Mouse (Mus musculus) kidney, embryonic 15.5 days (tissue): ENCODE measurements around the gene Babam2. TPM values are rescaled to one million over a fixed set of nuclear protein-coding genes. Genes with fewer than 3 reads are reported as not detected.
A peak's percentile ranks its signal among the peaks of the same experiment; 100 is the strongest.
"Not testable (repeated sequence)": the region's sequence is repeated elsewhere in the genome, so short reads cannot be mapped to it uniquely, and the experiment has no call there.

Experiments used
- ATAC-seq: fragments of 200-750 bp; cut with Nextera tagmentation; replicated peaks from 2 replicates; pipeline ENCODE4 v1.8.0; 2017; ENCODE audit warnings: moderate TSS enrichment; ENCODE audit not compliant: low FRiP score
- H3K27ac ChIP-seq: fragments of 300-500 bp; sonication (generic); 2 replicates; pipeline ENCODE4 v1.5.1; 2015; ENCODE audit warnings: mild to moderate bottlenecking, inconsistent platforms
- H3K27me3 ChIP-seq: fragments of 300-500 bp; sonication (generic); 2 replicates; pipeline ENCODE4 v1.6.1; 2015; ENCODE audit warnings: inconsistent platforms
- H3K36me3 ChIP-seq: fragments of 300-500 bp; sonication (generic); 2 replicates; pipeline ENCODE4 v1.6.1; 2015; ENCODE audit warnings: inconsistent platforms
- H3K4me1 ChIP-seq: fragments of 300-500 bp; sonication (generic); 2 replicates; pipeline ENCODE4 v1.6.1; 2015; ENCODE audit warnings: inconsistent platforms
- H3K4me2 ChIP-seq: fragments of 300-500 bp; sonication (generic); 2 replicates; pipeline ENCODE4 v1.6.1; 2015; ENCODE audit warnings: moderate library complexity, mild to moderate bottlenecking, inconsistent platforms
- H3K4me3 ChIP-seq: fragments of 300-500 bp; sonication (generic); replicated peaks from 2 replicates; pipeline ENCODE4 v1.5.1; 2015; ENCODE audit warnings: mild to moderate bottlenecking, inconsistent platforms
- H3K9ac ChIP-seq: fragments of 300-500 bp; sonication (generic); 2 replicates; pipeline ENCODE4 v1.6.1; 2015; ENCODE audit warnings: mild to moderate bottlenecking, inconsistent platforms
- H3K9me3 ChIP-seq: fragments of 300-500 bp; sonication (generic); replicated peaks from 2 replicates; pipeline ENCODE4 v1.6.1; 2016; ENCODE audit warnings: inconsistent platforms
- WGBS: fragments of 180-500 bp; shearing (Covaris S2); methylation state at CpG from one replicate; pipeline ENCODE4 v1.1.7; 2015; ENCODE audit warnings: mixed read lengths; 5-methylcytosine and 5-hydroxymethylcytosine counted together
- polyA plus RNA-seq: library from polyadenylated mRNA; unstranded; fragments of >200 nt; fragmentation: Nextera tagmentation; extraction: Ambion mirVana; gene quantifications from 2 replicates; pipeline ENCODE4 v1.2.1, GENCODE M21; 2015

The Babam2 gene
- polyA plus RNA-seq, 1 experiment from 2014 or later: 83.2 TPM

GRCm38 (mm10) chr5:31848995-31849394 lies 151.5 kb downstream of the Babam2 start:
- H3K4me1 ChIP-seq: no peaks in the 10 kb centered on the region
- no peak for ATAC-seq
- H3K27me3 ChIP-seq: no peaks in the 10 kb centered on the region
- H3K4me3 ChIP-seq: no peak overlapping the region
- no peak overlapping the region for H3K9ac ChIP-seq
- H3K4me2 ChIP-seq: no peak overlapping the region
- H3K36me3 ChIP-seq: no peaks in the 10 kb centered on the region
- H3K9me3 ChIP-seq: no peaks in the 10 kb centered on the region
- H3K27ac ChIP-seq: no peak overlapping the region

DNA sequence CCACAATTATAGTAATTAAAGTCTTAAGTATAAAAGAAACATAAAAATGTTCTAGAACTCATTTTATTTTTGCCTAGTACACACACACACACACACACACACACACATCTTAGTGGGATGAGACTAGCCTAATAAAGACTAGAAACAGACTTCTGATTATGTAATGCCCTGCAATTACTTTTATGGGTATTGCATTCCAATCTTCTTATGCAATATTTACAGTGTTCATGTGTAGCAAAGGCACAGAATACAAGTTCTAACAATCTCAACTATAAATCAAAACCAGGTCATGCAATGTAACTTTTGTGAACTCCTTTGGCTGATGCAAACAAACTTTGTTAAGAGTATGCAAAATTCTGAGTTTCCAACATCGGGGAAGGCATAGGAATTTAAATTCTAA lies 155.3 kb downstream of the Babam2 start:
- no peak for ATAC-seq
- 76% methylated on average over 1 of the region's 1 CpGs for WGBS

DNA sequence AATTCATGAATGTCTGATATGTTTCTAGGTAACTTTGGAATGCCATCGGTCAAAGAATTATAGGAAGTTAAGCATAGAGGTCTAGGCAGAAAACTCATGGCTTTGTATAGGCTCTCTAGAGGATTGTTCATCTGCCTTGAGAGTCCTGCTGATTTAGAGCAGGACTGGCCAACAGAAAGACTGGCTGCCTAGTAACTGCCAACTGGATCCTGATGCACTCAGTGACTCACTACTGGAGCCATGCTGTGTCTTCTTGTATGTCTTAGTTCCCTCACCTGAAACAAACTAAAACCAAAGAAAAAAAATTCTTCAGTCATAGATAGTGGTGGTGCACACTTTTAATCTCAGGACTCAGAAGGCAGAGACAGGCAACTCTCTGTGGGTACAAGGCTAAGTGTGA lies 156.3 kb downstream of the Babam2 start:
- no peak for ATAC-seq
- Histone ChIP-seq H3K27ac (no peak overlapping the region), H3K4me3 (no peak overlapping the region), H3K27me3 (no peaks in the 10 kb centered on the region), H3K36me3 (no peaks in the 10 kb centered on the region), H3K4me2 (no peak overlapping the region), H3K9me3 (no peaks in the 10 kb centered on the region), H3K4me1 (no peaks in the 10 kb centered on the region), H3K9ac (no peak overlapping the region)
- 90% methylated on average over 1 of the region's 1 CpGs for WGBS

More for the DNA sequence above, 155.3 kb downstream of the Babam2 start:
- no peaks in the 10 kb centered on the region for H3K36me3 ChIP-seq
- H3K4me2 ChIP-seq: no peak overlapping the region
- H3K4me3 ChIP-seq: no peak overlapping the region
- H3K27ac ChIP-seq: no peak overlapping the region
- H3K9ac ChIP-seq: no peak overlapping the region
- H3K9me3 ChIP-seq: no peaks in the 10 kb centered on the region
- H3K4me1 ChIP-seq: no peaks in the 10 kb centered on the region
- no peaks in the 10 kb centered on the region for H3K27me3 ChIP-seq

- not testable (repeated sequence) for H3K9me3 ChIP-seq, H3K4me3 ChIP-seq, H3K27ac ChIP-seq, H3K9ac ChIP-seq, ATAC-seq, H3K4me2 ChIP-seq, H3K4me1 ChIP-seq, H3K36me3 ChIP-seq, H3K27me3 ChIP-seq
- WGBS: 76% methylated on average over 10 of the region's 10 CpGs
These were observed 161.4 kb downstream of the Babam2 start for GRCm38 (mm10) chr5:31858877-31859276.

- WGBS: 21% methylated on average over 1 of the region's 1 CpGs
These were observed 162.9 kb downstream of the Babam2 start for GRCm38 (mm10) chr5:31860426-31860825.

GRCm38 (mm10) chr5:31860831-31861624 lies 163.5 kb downstream of the Babam2 start:
- whole genome bisulfite sequencing: 90% methylated on average over 5 of the region's 5 CpGs
- Histone ChIP-seq H3K9ac (no peak overlapping the region), H3K4me1 (peaks cover 10% of the 10 kb centered on the region), H3K4me3 (no peak overlapping the region), H3K27me3 (no peaks in the 10 kb centered on the region), H3K4me2 (no peak overlapping the region), H3K36me3 (no peaks in the 10 kb centered on the region), H3K9me3 (no peaks in the 10 kb centered on the region), H3K27ac (no peak overlapping the region)
- ATAC-seq: no peak

More at GRCm38 (mm10) chr5:31860426-31860825, 162.9 kb downstream of the Babam2 start:
- no peak overlapping the region for H3K9ac ChIP-seq
- H3K9me3 ChIP-seq: no peaks in the 10 kb centered on the region
- no peak overlapping the region for H3K4me2 ChIP-seq
- no peaks in the 10 kb centered on the region for H3K36me3 ChIP-seq
- no peak overlapping the region for H3K27ac ChIP-seq
- ATAC-seq: no peak
- H3K4me3 ChIP-seq: no peak overlapping the region
- peaks cover 10% of the 10 kb centered on the region for H3K4me1 ChIP-seq
- H3K27me3 ChIP-seq: no peaks in the 10 kb centered on the region

DNA sequence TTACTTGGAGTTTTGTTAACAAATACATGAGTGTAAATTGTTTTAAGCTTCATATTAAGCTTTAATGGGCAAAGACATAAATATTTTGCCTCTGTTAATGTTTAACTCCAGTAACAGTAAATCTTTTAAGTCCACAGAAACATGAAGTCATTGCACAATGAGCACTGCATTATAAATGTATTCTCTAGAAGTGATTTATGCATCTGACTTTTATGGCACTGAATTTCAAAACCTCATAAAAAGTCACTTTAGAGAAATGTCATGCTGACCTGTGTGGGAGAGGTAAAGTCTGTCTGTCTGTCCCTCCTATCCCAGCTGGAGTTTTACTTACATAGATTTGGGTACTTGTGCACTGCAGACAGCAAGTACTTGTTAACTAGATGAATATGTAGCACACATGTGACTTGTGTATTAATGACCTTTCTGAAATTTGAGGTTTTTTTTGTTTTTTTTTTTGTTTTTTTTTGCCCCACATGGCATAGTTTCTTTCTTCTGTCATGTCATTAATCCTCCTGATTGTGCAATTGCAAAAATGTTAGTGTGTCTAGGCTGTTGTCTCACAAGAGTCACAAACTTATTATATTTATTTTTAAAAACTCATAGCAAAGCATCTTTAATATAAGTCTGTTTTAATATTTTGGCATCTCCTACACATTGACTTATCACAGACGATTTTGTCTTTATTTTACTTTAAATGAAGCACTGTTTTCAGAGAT lies 165.4 kb downstream of the Babam2 start:
- no peak for ATAC-seq
- Histone ChIP-seq H3K9me3 (no peaks in the 10 kb centered on the region), H3K9ac (no peak overlapping the region), H3K4me3 (no peak overlapping the region), H3K4me2 (no peak overlapping the region), H3K27me3 (no peaks in the 10 kb centered on the region), H3K36me3 (no peaks in the 10 kb centered on the region), H3K4me1 (peaks cover 10% of the 10 kb centered on the region), H3K27ac (no peak overlapping the region)
- 64% methylated on average over 1 of the region's 1 CpGs for WGBS

- no peak overlapping the region for H3K4me2 ChIP-seq
- ATAC-seq: no peak
- H3K9me3 ChIP-seq: no peaks in the 10 kb centered on the region
- WGBS: 31% methylated on average over 2 of the region's 2 CpGs
- H3K9ac ChIP-seq: 0 out of 2 replicates have a peak overlapping the region, but pooled peaks have one; percentile 3
- peaks cover 10% of the 10 kb centered on the region for H3K4me1 ChIP-seq
- no peaks in the 10 kb centered on the region for H3K27me3 ChIP-seq
- no peak overlapping the region for H3K4me3 ChIP-seq
- H3K36me3 ChIP-seq: no peaks in the 10 kb centered on the region
- H3K27ac ChIP-seq: peak overlapping the region; percentile 7
These were observed 166.6 kb downstream of the Babam2 start for GRCm38 (mm10) chr5:31864095-31864494.

DNA sequence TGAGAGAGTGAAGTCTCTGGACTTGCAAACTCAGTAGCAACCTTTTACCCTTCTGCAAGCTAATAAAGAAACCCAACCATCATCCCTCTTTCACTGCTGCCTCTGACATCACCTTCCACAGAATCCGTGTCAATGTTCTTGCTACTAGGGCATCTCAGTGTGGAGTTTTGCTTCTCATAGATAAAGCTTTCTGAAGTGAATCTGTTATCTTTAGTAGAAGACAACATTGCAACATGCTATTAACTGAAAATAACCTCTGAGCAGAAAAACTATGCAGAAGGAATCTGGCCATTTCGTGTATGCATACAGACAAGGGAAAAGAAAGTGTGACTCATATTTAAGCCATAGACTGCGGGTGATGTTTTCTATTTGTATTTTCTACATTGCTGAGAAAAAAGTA lies 168.6 kb downstream of the Babam2 start:
- Histone ChIP-seq H3K27me3 (no peaks in the 10 kb centered on the region), H3K4me2 (no peak overlapping the region), H3K4me1 (peaks cover 10% of the 10 kb centered on the region), H3K4me3 (no peak overlapping the region), H3K27ac (no peak overlapping the region), H3K9me3 (no peaks in the 10 kb centered on the region), H3K9ac (no peak overlapping the region), H3K36me3 (no peaks in the 10 kb centered on the region)
- 73% methylated on average over 3 of the region's 3 CpGs for WGBS
- ATAC-seq: no peak

GRCm38 (mm10) chr5:31870856-31871520 lies 173.5 kb downstream of the Babam2 start:
- Histone ChIP-seq H3K36me3 (no peaks in the 10 kb centered on the region), H3K9ac (no peak overlapping the region), H3K27ac (no peak overlapping the region), H3K4me1 (peaks cover 1% of the 10 kb centered on the region; the same call in 1 of the 2 replicates), H3K4me2 (no peak overlapping the region), H3K9me3 (no peaks in the 10 kb centered on the region), H3K4me3 (no peak overlapping the region), H3K27me3 (no peaks in the 10 kb centered on the region)
- 69% methylated on average over 8 of the region's 8 CpGs for WGBS
- no peak for ATAC-seq

- Histone ChIP-seq H3K36me3 (no peaks in the 10 kb centered on the region), H3K9ac (no peak overlapping the region), H3K27ac (no peak overlapping the region), H3K4me1 (peaks cover 8% of the 10 kb centered on the region; the same call in 1 of the 2 replicates), H3K4me2 (no peak overlapping the region), H3K9me3 (no peaks in the 10 kb centered on the region), H3K27me3 (no peaks in the 10 kb centered on the region), H3K4me3 (no peak overlapping the region)
- 87% methylated on average over 2 of the region's 2 CpGs for WGBS
- ATAC-seq: no peak
These were observed 175.8 kb downstream of the Babam2 start for GRCm38 (mm10) chr5:31873328-31873727.

GRCm38 (mm10) chr5:31874543-31874942 lies 177.1 kb downstream of the Babam2 start:
- Histone ChIP-seq H3K4me2 (no peak overlapping the region), H3K27ac (no peak overlapping the region), H3K27me3 (no peaks in the 10 kb centered on the region), H3K9ac (no peak overlapping the region), H3K4me1 (peaks cover 8% of the 10 kb centered on the region; the same call in 1 of the 2 replicates), H3K4me3 (no peak overlapping the region), H3K9me3 (no peaks in the 10 kb centered on the region), H3K36me3 (no peaks in the 10 kb centered on the region)
- 83% methylated on average over 1 of the region's 1 CpGs for WGBS
- no peak for ATAC-seq
